Mouse (Mus musculus) activated CD4-positive, CD25-positive, alpha-beta regulatory T cell (primary cell): ENCODE data around the gene Cyp2c37. TPM values are rescaled to one million over a fixed set of nuclear protein-coding genes. Genes with fewer than 3 reads are reported as not detected.

Experiments used
- polyA plus RNA-seq, 2 experiments: library from polyadenylated mRNA; unstranded; fragments of 100-300 nt; shearing (Covaris generic); gene quantifications; one replicate each; pipeline ENCODE4 v1.2.1; 2017

Gene Cyp2c37
- not detected for polyA plus RNA-seq

GRCm38 (mm10) chr19:39992140-39992539, at the start of gene Cyp2c37:
TSS of gene Cyp2c37 (plus strand) at chr19:39992424.

Other genes with a start within 250 kb of the Cyp2c37 start
- gene Cyp2c40, start 179.6 kb upstream of the Cyp2c37 start, polyA plus RNA-seq = not detected
- not detected for gene Cyp2c69, start 105.6 kb upstream of the Cyp2c37 start, polyA plus RNA-seq
- gene Cyp2c54, start 81.4 kb downstream of the Cyp2c37 start, polyA plus RNA-seq = not detected
- not detected for gene Cyp2c50, start 97.3 kb downstream of the Cyp2c37 start, polyA plus RNA-seq
- gene Cyp2c70, start 194.9 kb downstream of the Cyp2c37 start, polyA plus RNA-seq = under 1 TPM in 1 of 2 experiments, not detected in 1; 0.50 TPM